Mouse (Mus musculus) liver, embryonic 14.5 days (tissue): Measurements from ENCODE around the gene Traf2. TPM values are rescaled to one million over a fixed set of nuclear protein-coding genes. Genes with fewer than 3 reads are reported as not detected.

Experiments
- ATAC-seq: fragments of 200-750 bp; cut with Nextera tagmentation; 2 replicates; pipeline ENCODE4 v1.8.0; 2017; ENCODE audit warnings: moderate number of reproducible peaks, mild to moderate bottlenecking, moderate library complexity; ENCODE audit not compliant: insufficient read depth
- DNase-seq, 3 experiments: peaks; one replicate each; pipeline ENCODE4 v3.0.0-alpha.2; 2012 to 2013; ENCODE audit warnings: low read depth in 3 of 3, low spot score in 3 of 3
- H3K27ac ChIP-seq: fragments of 300-500 bp; sonication (generic); 2 replicates; pipeline ENCODE4 v1.5.1; 2014; ENCODE audit warnings: moderate library complexity, mild to moderate bottlenecking, control low read depth, inconsistent platforms
- H3K27me3 ChIP-seq: fragments of 300-500 bp; sonication (generic); 2 replicates; pipeline ENCODE4 v1.6.1; 2014; ENCODE audit warnings: mild to moderate bottlenecking, low read length, moderate library complexity; ENCODE audit not compliant: control insufficient read depth, insufficient read depth
- H3K36me3 ChIP-seq: fragments of 300-500 bp; sonication (generic); replicated peaks from 2 replicates; pipeline ENCODE4 v1.6.1; 2014; ENCODE audit warnings: low read depth; ENCODE audit not compliant: control insufficient read depth, insufficient read depth
- H3K4me1 ChIP-seq, 2 experiments: fragments of 200-500 bp in 1 of 2; fragments of 300-500 bp in 1 of 2; sonication (generic) in 1 of 2; replicated peaks; 2 replicates each; pipeline ENCODE4 v1.6.1; 2012 to 2014; ENCODE audit warnings: antibody characterized with exemption in 1 of 2, inconsistent platforms in 1 of 2, low read length in 1 of 2; ENCODE audit not compliant: control insufficient read depth in 2 of 2, insufficient read depth in 2 of 2
- H3K4me2 ChIP-seq: fragments of 300-500 bp; sonication (generic); 2 replicates; pipeline ENCODE4 v1.6.1; 2014; ENCODE audit warnings: low read depth, mild to moderate bottlenecking, control low read depth, moderate library complexity
- H3K4me3 ChIP-seq, 2 experiments: fragments of 200-500 bp in 1 of 2; fragments of 300-500 bp in 1 of 2; sonication (generic) in 1 of 2; 2 replicates each; pipeline ENCODE4 v1.5.1; 2012 to 2014; ENCODE audit warnings: low read depth in 2 of 2, low read length in 2 of 2, mild to moderate bottlenecking in 2 of 2, control low read depth in 1 of 2, inconsistent platforms in 1 of 2, moderate library complexity in 1 of 2; ENCODE audit not compliant: insufficient read depth in 1 of 2
- H3K9ac ChIP-seq: fragments of 300-500 bp; sonication (generic); replicated peaks from 2 replicates; pipeline ENCODE4 v1.6.1; 2014; ENCODE audit warnings: mild to moderate bottlenecking, control low read depth, moderate library complexity
- H3K9me3 ChIP-seq: fragments of 300-500 bp; sonication (generic); 2 replicates; pipeline ENCODE4 v1.6.1; 2016; ENCODE audit warnings: low read length, mixed read lengths; ENCODE audit not compliant: control insufficient read depth
- CTCF ChIP-seq: IDR thresholded peaks from 2 replicates; pipeline ENCODE4 v1.5.1; 2016; ENCODE audit warnings: antibody characterized with exemption, low read depth, control low read depth
- EP300 ChIP-seq: IDR thresholded peaks from 2 replicates; pipeline ENCODE4 v1.6.1; 2016; ENCODE audit warnings: antibody characterized with exemption, low read depth
- WGBS: fragments of 180-500 bp; shearing (Covaris S2); extraction: QIAGEN DNeasy Blood & Tissue Kit; methylation state at CpG from one replicate; pipeline ENCODE4 v1.1.7; 2014; ENCODE audit not compliant: insufficient replicate concordance; 5-methylcytosine and 5-hydroxymethylcytosine counted together
- polyA plus RNA-seq, 2 experiments: library from polyadenylated mRNA; depleted of rRNA in 1 of 2; stranded (reverse) in 1 of 2; unstranded in 1 of 2; fragments of >200 nt; fragmentation: Nextera tagmentation in 1 of 2; extraction: Ambion mirVana in 1 of 2; gene quantifications; 2 replicates each; pipeline versions ENCODE4 v1.2.1 to v1.2.3; 2012 to 2014

The Traf2 gene
- polyA plus RNA-seq, 2 experiments = 5.9 to 12.3 TPM

- TF ChIP-seq CTCF (no peak), EP300 (no peak)
- WGBS = 22% methylated on average over 21 of the region's 21 CpGs
- H3K27ac ChIP-seq = no peak overlapping the region
- H3K9ac ChIP-seq = peak overlapping the region; percentile 57
- DNase-seq (no peak), ATAC-seq (no peak)
- no peaks in the 10 kb centered on the region for H3K9me3 ChIP-seq
- peak overlapping the region; percentile 86 for H3K4me2 ChIP-seq
- peaks cover 52% of the 10 kb centered on the region for H3K27me3 ChIP-seq
- H3K4me1 ChIP-seq = peaks cover 10 to 13% of the 10 kb centered on the region in 2 experiments
- H3K36me3 ChIP-seq = no peaks in the 10 kb centered on the region
- peak overlapping the region; percentile 59 to 88 for H3K4me3 ChIP-seq
Measured at GRCm38 (mm10) chr2:25575432-25576027, 28.8 kb upstream of the Traf2 start.

GRCm38 (mm10) chr2:25574579-25575431 lies 28.1 kb upstream of the Traf2 start, which contains the start of the genes Mamdc4 and Phpt1:
TSS of gene Mamdc4 (minus strand) at chr2:25574845.
TSS of gene Phpt1 (minus strand) at chr2:25575224.
- Histone ChIP-seq H3K27me3 (peaks cover 44% of the 10 kb centered on the region), H3K4me3 (peak within 1 kb of the TSS; percentile 59 to 88), H3K9me3 (no peaks in the 10 kb centered on the region), H3K4me1 (peaks cover 10 to 13% of the 10 kb centered on the region in 2 experiments), H3K36me3 (no peaks in the 10 kb centered on the region), H3K4me2 (peak within 1 kb of the TSS; percentile 86), H3K27ac (no peak within 1 kb of the TSS), H3K9ac (peak within 1 kb of the TSS; percentile 57)
- WGBS = under 1% methylated on average over 44 of the region's 45 CpGs
- DNase-seq (peak; percentile 85 to 89 (median 86)), ATAC-seq (peak; percentile 95)
- TF ChIP-seq CTCF (no peak), EP300 (no peak)

- Histone ChIP-seq H3K27ac (no peak overlapping the region), H3K4me2 (peak overlapping the region; percentile 86), H3K9me3 (no peaks in the 10 kb centered on the region), H3K4me1 (peaks cover 10 to 13% of the 10 kb centered on the region in 2 experiments), H3K36me3 (no peaks in the 10 kb centered on the region), H3K9ac (peak overlapping the region; percentile 31), H3K4me3 (peak overlapping the region; percentile 59 to 88), H3K27me3 (peaks cover 38% of the 10 kb centered on the region)
- WGBS = 13% methylated on average over 11 of the region's 11 CpGs
- TF ChIP-seq CTCF (no peak), EP300 (no peak)
- no peak for DNase-seq
- no peak for ATAC-seq
Measured at GRCm38 (mm10) chr2:25574136-25574535, 27.4 kb upstream of the Traf2 start.

- Histone ChIP-seq H3K9me3 (no peaks in the 10 kb centered on the region), H3K4me1 (peaks cover 10 to 13% of the 10 kb centered on the region in 2 experiments), H3K4me2 (peak overlapping the region; percentile 86), H3K4me3 (no peak overlapping the region), H3K27me3 (peaks cover 27% of the 10 kb centered on the region), H3K27ac (no peak overlapping the region), H3K9ac (no peak overlapping the region), H3K36me3 (no peaks in the 10 kb centered on the region)
- TF ChIP-seq EP300 = no peak
- no peak for TF ChIP-seq CTCF
- DNase-seq (no peak), ATAC-seq (no peak)
- 63% methylated on average over 2 of the region's 2 CpGs for WGBS
Measured at GRCm38 (mm10) chr2:25573068-25573467, 26.3 kb upstream of the Traf2 start.

GRCm38 (mm10) chr2:25571221-25571620 lies 24.5 kb upstream of the Traf2 start:
- Histone ChIP-seq H3K4me1 (peaks cover 10 to 13% of the 10 kb centered on the region in 2 experiments), H3K27me3 (peaks cover 8% of the 10 kb centered on the region), H3K27ac (no peak overlapping the region), H3K4me2 (no peak overlapping the region), H3K36me3 (no peaks in the 10 kb centered on the region), H3K9me3 (no peaks in the 10 kb centered on the region), H3K4me3 (no peak overlapping the region), H3K9ac (no peak overlapping the region)
- DNase-seq = no peak
- TF ChIP-seq EP300 (no peak), CTCF (no peak)
- WGBS = 63% methylated on average over 4 of the region's 4 CpGs
- ATAC-seq = no peak
